Mouse (Mus musculus): ENCODE data around the gene Rtf2.

The Rtf2 gene

DNA sequence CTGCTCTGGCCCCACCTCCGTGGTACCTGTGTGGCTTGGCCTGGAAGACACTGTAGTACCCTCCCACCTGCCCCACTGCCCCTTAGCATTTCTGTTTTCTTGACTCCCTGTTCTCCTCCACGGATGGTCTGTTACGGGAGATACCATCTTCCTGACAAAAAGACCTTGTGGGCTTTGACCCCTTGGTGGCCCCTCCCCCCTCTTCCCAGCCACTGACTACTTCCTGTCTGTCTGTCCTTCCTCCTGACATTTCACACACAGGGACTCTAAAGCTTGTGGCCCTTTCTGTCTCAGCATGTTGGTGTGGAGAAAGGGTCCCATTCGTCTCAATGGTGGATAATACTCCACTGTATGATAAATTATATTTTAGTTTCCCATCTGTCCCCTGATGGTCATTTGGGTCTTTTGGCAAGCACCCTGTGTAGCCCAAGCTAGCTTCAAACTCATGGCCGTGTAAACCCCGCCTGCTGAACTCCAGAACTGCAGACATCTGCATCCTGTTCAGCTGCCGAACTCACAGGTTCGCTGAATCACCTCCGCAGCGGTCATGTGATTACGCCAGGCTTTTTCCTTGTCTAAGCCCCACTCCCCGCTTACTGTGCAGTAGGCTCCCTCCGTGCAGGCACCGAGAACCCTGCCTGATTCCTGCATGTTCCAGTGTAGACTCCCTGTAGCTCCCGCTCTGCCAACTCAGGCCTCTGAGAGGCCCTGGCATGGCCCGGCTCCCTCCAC lies 41.5 kb downstream of the Rtf2 start:
- DNase-seq (ENCODE audit: low read depth, low spot score) = no peak

- no peak for DNase-seq (ENCODE audit: low read depth, low spot score)
Observed at GRCm38 (mm10) chr2:172483766-172484413, 43.5 kb downstream of the Rtf2 start.

GRCm38 (mm10) chr2:172484696-172485370 lies 44.5 kb downstream of the Rtf2 start:
- DNase-seq (ENCODE audit: low read depth, low spot score) = peak; percentile 72

DNA sequence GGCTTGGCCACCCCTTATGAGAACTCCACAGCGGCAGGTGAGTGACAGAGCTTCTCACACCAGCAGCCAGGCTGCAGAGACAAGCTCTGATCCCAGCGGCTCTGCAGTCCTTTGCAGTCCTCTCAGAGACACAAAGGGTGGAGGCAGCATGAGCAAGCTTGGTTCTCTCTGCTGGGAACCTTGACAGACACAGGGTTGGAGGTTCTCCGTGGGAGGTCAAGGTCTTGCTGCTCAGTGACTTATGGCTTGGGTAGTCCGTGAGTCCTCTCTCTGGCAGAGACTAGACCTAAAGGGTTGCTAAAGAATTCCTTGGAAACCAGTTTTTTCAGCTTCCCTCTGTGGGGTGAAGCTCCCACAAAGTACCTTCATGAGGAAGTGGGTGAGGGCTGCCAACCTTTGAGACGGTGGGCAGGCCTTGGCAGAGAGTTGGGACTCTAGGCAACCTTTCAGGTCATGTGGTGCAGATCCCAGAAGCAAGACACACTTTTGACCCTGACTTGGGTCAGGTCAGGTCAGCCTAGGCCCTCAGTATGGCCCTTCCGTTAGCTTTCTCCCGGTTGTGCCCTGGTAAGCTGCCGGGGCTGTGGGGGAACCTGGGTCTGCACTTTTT lies 56.5 kb downstream of the Rtf2 start:
- DNase-seq (ENCODE audit: low read depth, low spot score) = no peak

GRCm38 (mm10) chr2:172498823-172499222 lies 58.5 kb downstream of the Rtf2 start:
- no peak for DNase-seq (ENCODE audit: low read depth, low spot score)

GRCm38 (mm10) chr2:172500752-172501316 lies 60.5 kb downstream of the Rtf2 start:
- no peak for DNase-seq (ENCODE audit: low read depth, low spot score)

DNA sequence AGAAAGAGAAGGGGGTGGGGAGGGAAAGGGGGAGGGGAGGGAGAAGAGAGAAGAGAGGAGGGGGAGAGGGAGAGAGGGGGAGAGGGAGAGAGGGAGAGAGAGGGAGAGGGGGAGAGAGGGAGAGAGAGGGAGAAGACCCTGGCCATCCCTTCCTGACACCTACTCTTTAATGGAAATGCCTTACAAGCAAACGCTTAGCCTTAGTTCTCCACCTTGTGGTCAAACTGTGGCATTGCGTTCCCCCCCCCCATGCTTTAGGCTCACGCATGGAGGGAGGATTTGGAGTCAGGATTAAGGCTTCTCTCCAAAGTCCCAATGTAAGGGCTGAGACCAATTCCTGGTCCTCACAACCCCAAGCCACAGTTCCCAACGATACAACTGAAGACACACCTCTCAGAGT lies 61.0 kb downstream of the Rtf2 start:
- DNase-seq (ENCODE audit: low read depth, low spot score) = peak; percentile 55

DNA sequence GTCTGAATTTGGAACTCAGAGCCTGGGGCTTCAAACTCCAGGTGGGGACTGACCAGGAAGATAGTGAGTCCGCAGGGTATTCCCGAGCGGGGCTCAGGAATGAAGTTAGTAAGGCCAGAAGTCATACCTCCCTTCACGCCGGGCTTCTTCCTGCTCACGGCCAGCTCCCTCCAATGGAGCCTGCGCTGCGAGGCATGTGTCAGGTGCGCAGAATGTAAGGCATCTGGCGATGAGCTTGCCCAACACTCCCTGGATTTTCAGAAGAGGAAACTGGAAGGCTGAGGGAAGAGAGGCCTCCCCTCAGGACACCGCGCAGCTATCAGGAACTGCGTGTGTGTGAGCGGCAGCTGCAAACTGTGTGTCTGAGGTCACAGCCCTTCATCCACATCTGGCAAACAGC lies 61.8 kb downstream of the Rtf2 start:
- DNase-seq (ENCODE audit: low read depth, low spot score) = peak; percentile 13

- DNase-seq (ENCODE audit: low read depth, low spot score) = no peak
Observed at GRCm38 (mm10) chr2:172506121-172506520, 65.8 kb downstream of the Rtf2 start.

- DNase-seq (ENCODE audit: low read depth, low spot score) = no peak
Observed at GRCm38 (mm10) chr2:172510056-172510712, 69.8 kb downstream of the Rtf2 start.

GRCm38 (mm10) chr2:172510899-172511298 lies 70.5 kb downstream of the Rtf2 start:
- no peak for DNase-seq (ENCODE audit: low read depth, low spot score)

- no peak for DNase-seq (ENCODE audit: low read depth, low spot score)
Observed at GRCm38 (mm10) chr2:172516407-172516992, 76.1 kb downstream of the Rtf2 start.
